Mouse (Mus musculus) layer of hippocampus, adult 9-10 months (tissue): Measurements from ENCODE around the gene Rtf1.
A peak's percentile ranks its signal among the peaks of the same experiment; 100 is the strongest.
"Not testable (repeated sequence)": the region's sequence is repeated elsewhere in the genome, so short reads cannot be mapped to it uniquely, and the experiment has no call there.

Source experiments
- DNase-seq: peaks from one replicate; pipeline ENCODE4 v3.0.0; 2022; ENCODE audit warnings: low spot score

Rtf1 gene

GRCm38 (mm10) chr2:119674525-119675214 lies at the start of gene Rtf1:
Rtf1 (plus strand) TSS chr2:119675068.
- peak; percentile 68 for DNase-seq

- no peak for DNase-seq
Observed at GRCm38 (mm10) chr2:119636781-119637180, 38.1 kb upstream of the Rtf1 start.

- no peak for DNase-seq
Observed at GRCm38 (mm10) chr2:119641214-119641912, 33.5 kb upstream of the Rtf1 start.

- no peak for DNase-seq
Observed at GRCm38 (mm10) chr2:119644254-119644653, 30.6 kb upstream of the Rtf1 start.

- peak; percentile 82 for DNase-seq
Observed at GRCm38 (mm10) chr2:119662220-119663182, 12.4 kb upstream of the Rtf1 start, which contains the start of gene Ndufaf1. Ndufaf1 (minus strand) TSS chr2:119662827.

- DNase-seq, result not testable (repeated sequence)
Observed at GRCm38 (mm10) chr2:119665744-119666143, 9.1 kb upstream of the Rtf1 start.

- no peak for DNase-seq
Observed at GRCm38 (mm10) chr2:119669010-119669409, 5.9 kb upstream of the Rtf1 start.

- no peak for DNase-seq
Observed at GRCm38 (mm10) chr2:119675215-119675784, 432 bp downstream of the Rtf1 start.

GRCm38 (mm10) chr2:119675831-119676230 lies 963 bp downstream of the Rtf1 start:
- DNase-seq, result no peak

GRCm38 (mm10) chr2:119683706-119684105 lies 8.8 kb downstream of the Rtf1 start:
- DNase-seq, result no peak

GRCm38 (mm10) chr2:119692003-119692701 lies 17.3 kb downstream of the Rtf1 start:
- DNase-seq, result no peak

- DNase-seq, result no peak
Observed at GRCm38 (mm10) chr2:119694826-119695225, 20.0 kb downstream of the Rtf1 start.

GRCm38 (mm10) chr2:119696111-119696510 lies 21.2 kb downstream of the Rtf1 start:
- DNase-seq, result no peak

GRCm38 (mm10) chr2:119698472-119698871 lies 23.6 kb downstream of the Rtf1 start:
- DNase-seq, result no peak

GRCm38 (mm10) chr2:119699962-119700361 lies 25.1 kb downstream of the Rtf1 start:
- no peak for DNase-seq

- peak; percentile 35 for DNase-seq
Observed at GRCm38 (mm10) chr2:119703171-119703570, 28.3 kb downstream of the Rtf1 start.

- no peak for DNase-seq
Observed at GRCm38 (mm10) chr2:119707676-119708075, 32.8 kb downstream of the Rtf1 start.

GRCm38 (mm10) chr2:119710011-119710410 lies 35.1 kb downstream of the Rtf1 start:
- no peak for DNase-seq

GRCm38 (mm10) chr2:119715868-119716267 lies 41.0 kb downstream of the Rtf1 start:
- not testable (repeated sequence) for DNase-seq

GRCm38 (mm10) chr2:119721070-119721469 lies 46.2 kb downstream of the Rtf1 start:
- no peak for DNase-seq

GRCm38 (mm10) chr2:119727762-119728416 lies 53.0 kb downstream of the Rtf1 start:
- DNase-seq, result no peak
